Mouse (Mus musculus) thymus, adult 2 months (tissue): ENCODE results near the gene Gk. TPM values are rescaled to one million over a fixed set of nuclear protein-coding genes. Genes with fewer than 3 reads are reported as not detected.

ENCODE experiments used
- DNase-seq: peaks from one replicate; pipeline ENCODE4 v3.0.0; 2021
- H3K27ac ChIP-seq: fragments of 200-500 bp; 2 replicates; pipeline ENCODE4 v1.5.1; 2012; ENCODE audit warnings: low read length, control low read depth; ENCODE audit not compliant: control insufficient read depth, insufficient read depth
- H3K27me3 ChIP-seq: fragments of 200-500 bp; 2 replicates; pipeline ENCODE4 v1.6.1; 2012; ENCODE audit warnings: mild to moderate bottlenecking, low read length, moderate library complexity, mixed read lengths; ENCODE audit not compliant: control insufficient read depth, insufficient read depth
- H3K36me3 ChIP-seq: fragments of 200-500 bp; 2 replicates; pipeline ENCODE4 v1.6.1; 2012; ENCODE audit warnings: mild to moderate bottlenecking, low read length, moderate library complexity; ENCODE audit not compliant: control insufficient read depth, insufficient read depth
- H3K4me1 ChIP-seq: fragments of 200-500 bp; replicated peaks from 2 replicates; pipeline ENCODE4 v1.6.1; 2012; ENCODE audit warnings: low read length; ENCODE audit not compliant: control insufficient read depth, insufficient read depth
- H3K4me3 ChIP-seq: fragments of 200-500 bp; 2 replicates; pipeline ENCODE4 v1.5.1; 2012; ENCODE audit warnings: mild to moderate bottlenecking, low read length, control low read depth, moderate library complexity; ENCODE audit not compliant: control insufficient read depth, insufficient read depth
- CTCF ChIP-seq: fragments of 200-500 bp; IDR thresholded peaks from 2 replicates; pipeline ENCODE4 v1.5.1; 2012; ENCODE audit warnings: mild to moderate bottlenecking, control low read depth, low read length, moderate library complexity, borderline replicate concordance; ENCODE audit not compliant: control insufficient read depth, poor library complexity, insufficient read depth; ENCODE audit errors: extremely low read depth
- POLR2A ChIP-seq: fragments of 200-500 bp; IDR thresholded peaks from 2 replicates; pipeline ENCODE4 v1.6.1; 2012; ENCODE audit warnings: mild to moderate bottlenecking, low read length, control low read depth, moderate library complexity; ENCODE audit not compliant: control insufficient read depth, poor library complexity, insufficient read depth; ENCODE audit errors: extremely low read depth
- WGBS: fragments of 180-500 bp; shearing (Covaris S2); methylation state at CpG from one replicate; pipeline ENCODE4 v1.1.7; 2018; 5-methylcytosine and 5-hydroxymethylcytosine counted together
- polyA plus RNA-seq: library from polyadenylated mRNA; depleted of rRNA; stranded (reverse); fragments of >200 nt; gene quantifications from 2 replicates; pipeline ENCODE4 v1.2.3, GENCODE M21; 2012

Gk gene
- polyA plus RNA-seq, 1 experiment: 3.0 TPM

GRCm38 (mm10) chrX:85775879-85776543, 608 bp downstream of the Gk start:
- 1% methylated on average over 22 of the region's 22 CpGs for WGBS
- DNase-seq: no peak
- H3K27ac ChIP-seq: 0 out of 2 replicates have a peak overlapping the region, but pooled peaks have one; percentile 30
- no peaks in the 10 kb centered on the region for H3K27me3 ChIP-seq
- TF ChIP-seq POLR2A (no peak), CTCF (no peak)
- H3K4me3 ChIP-seq: peak overlapping the region; percentile 80
- H3K36me3 ChIP-seq: no peaks in the 10 kb centered on the region
- H3K4me1 ChIP-seq: peaks cover 5% of the 10 kb centered on the region

GRCm38 (mm10) chrX:85771303-85771702, 5.3 kb downstream of the Gk start:
- WGBS: 45% methylated on average over 3 of the region's 3 CpGs
- DNase-seq: no peak

GRCm38 (mm10) chrX:85770747-85771146, 5.9 kb downstream of the Gk start:
- H3K4me1 ChIP-seq: peaks cover 5% of the 10 kb centered on the region
- TF ChIP-seq POLR2A (no peak), CTCF (no peak)
- no peaks in the 10 kb centered on the region for H3K27me3 ChIP-seq
- whole genome bisulfite sequencing: 96% methylated on average over 3 of the region's 3 CpGs
- no peak overlapping the region for H3K27ac ChIP-seq
- no peak for DNase-seq
- H3K4me3 ChIP-seq: no peak overlapping the region
- no peaks in the 10 kb centered on the region for H3K36me3 ChIP-seq

More at GRCm38 (mm10) chrX:85771303-85771702, 5.3 kb downstream of the Gk start:
- TF ChIP-seq CTCF (no peak), POLR2A (no peak)
- Histone ChIP-seq H3K27ac (no peak overlapping the region), H3K36me3 (no peaks in the 10 kb centered on the region), H3K27me3 (no peaks in the 10 kb centered on the region), H3K4me3 (no peak overlapping the region), H3K4me1 (peaks cover 5% of the 10 kb centered on the region)

GRCm38 (mm10) chrX:85768578-85768977, 8.0 kb downstream of the Gk start:
- DNase-seq: no peak
- H3K27me3 ChIP-seq: no peaks in the 10 kb centered on the region
- H3K27ac ChIP-seq: no peak overlapping the region
- peaks cover 3% of the 10 kb centered on the region; the same call in 1 of the 2 replicates for H3K4me1 ChIP-seq
- H3K36me3 ChIP-seq: no peaks in the 10 kb centered on the region
- 87% methylated on average over 2 of the region's 2 CpGs for WGBS
- H3K4me3 ChIP-seq: no peak overlapping the region
- TF ChIP-seq POLR2A: no peak
- TF ChIP-seq CTCF: no peak

- WGBS: 45% methylated on average over 3 of the region's 3 CpGs
- no peak for TF ChIP-seq POLR2A
- Histone ChIP-seq H3K4me3 (no peak overlapping the region), H3K27me3 (no peaks in the 10 kb centered on the region), H3K36me3 (no peaks in the 10 kb centered on the region), H3K27ac (no peak overlapping the region), H3K4me1 (no peaks in the 10 kb centered on the region)
- DNase-seq: no peak
These were observed 20.6 kb downstream of the Gk start for GRCm38 (mm10) chrX:85756005-85756404.

- H3K4me1 ChIP-seq: no peaks in the 10 kb centered on the region
- H3K27me3 ChIP-seq: no peaks in the 10 kb centered on the region
- no peaks in the 10 kb centered on the region for H3K36me3 ChIP-seq
- 85% methylated on average over 3 of the region's 3 CpGs for WGBS
- DNase-seq: no peak
- TF ChIP-seq CTCF (no peak), POLR2A (no peak)
- H3K4me3 ChIP-seq: no peak overlapping the region
- H3K27ac ChIP-seq: no peak overlapping the region
These were observed 32.8 kb downstream of the Gk start for GRCm38 (mm10) chrX:85743837-85744236.

GRCm38 (mm10) chrX:85733228-85733627, 43.4 kb downstream of the Gk start:
- Histone ChIP-seq H3K36me3 (no peaks in the 10 kb centered on the region), H3K4me3 (no peak overlapping the region), H3K27me3 (no peaks in the 10 kb centered on the region), H3K27ac (no peak overlapping the region), H3K4me1 (no peaks in the 10 kb centered on the region)
- TF ChIP-seq POLR2A (no peak), CTCF (no peak)
- WGBS: 98% methylated on average over 5 of the region's 5 CpGs
- no peak for DNase-seq
